Mouse (Mus musculus) myocyte (in vitro differentiated cells): ENCODE data around the gene Gatad2a. TPM values are rescaled to one million over a fixed set of nuclear protein-coding genes. Genes with fewer than 3 reads are reported as not detected.
A peak's percentile ranks its signal among the peaks of the same experiment; 100 is the strongest.
"Not testable (repeated sequence)": the region's sequence is repeated elsewhere in the genome, so short reads cannot be mapped to it uniquely, and the experiment has no call there.

Experiments
- H3K27me3 ChIP-seq: one replicate; pipeline ENCODE4 v1.6.1; 2011; ENCODE audit not compliant: control insufficient read depth, insufficient read depth, insufficient read length
- H3K36me3 ChIP-seq: one replicate; pipeline ENCODE4 v1.6.1; 2011; ENCODE audit not compliant: control insufficient read depth, insufficient read depth
- H3K4me2 ChIP-seq: one replicate; pipeline ENCODE4 v1.6.1; 2011; ENCODE audit warnings: low read depth, control low read depth
- H3K4me3 ChIP-seq: one replicate; pipeline ENCODE4 v1.5.1; 2011; ENCODE audit warnings: mild to moderate bottlenecking, control low read depth, moderate library complexity
- H3K79me2 ChIP-seq: one replicate; pipeline ENCODE4 v1.6.1; 2011; ENCODE audit not compliant: control insufficient read depth, insufficient read depth
- H3ac ChIP-seq: one replicate; pipeline ENCODE4 v1.6.1; 2011; ENCODE audit not compliant: control insufficient read depth, insufficient read length
- CEBPB ChIP-seq: IDR thresholded peaks from 2 replicates; pipeline ENCODE4 v1.6.1; 2011; ENCODE audit warnings: mild to moderate bottlenecking, moderate library complexity; ENCODE audit not compliant: poor library complexity, insufficient read depth, severe bottlenecking
- E2F4 ChIP-seq: IDR thresholded peaks from one replicate; pipeline ENCODE4 v1.6.1; 2011; ENCODE audit warnings: mild to moderate bottlenecking, control low read depth, moderate library complexity; ENCODE audit not compliant: insufficient read depth
- MAX ChIP-seq: IDR thresholded peaks from one replicate; pipeline ENCODE4 v1.6.1; 2011; ENCODE audit warnings: low read depth, mild to moderate bottlenecking, control low read depth
- MYOD1 ChIP-seq, 3 experiments: IDR thresholded peaks; one replicate each; pipeline ENCODE4 v1.6.1; 2011; ENCODE audit warnings: control low read depth in 2 of 3, low read depth in 2 of 3, mild to moderate bottlenecking in 2 of 3, moderate library complexity in 1 of 3; ENCODE audit not compliant: insufficient read length in 2 of 3, control insufficient read depth in 1 of 3
- MYOG ChIP-seq, 3 experiments: IDR thresholded peaks; one replicate each; pipeline ENCODE4 v1.6.1; 2011; ENCODE audit warnings: control low read depth in 2 of 3, low read depth in 2 of 3, mild to moderate bottlenecking in 2 of 3; ENCODE audit not compliant: insufficient read length in 2 of 3, control insufficient read depth in 1 of 3, insufficient read depth in 1 of 3
- POLR2A ChIP-seq: IDR thresholded peaks from one replicate; pipeline ENCODE4 v1.6.1; 2011; ENCODE audit warnings: low read depth, mild to moderate bottlenecking, control low read depth, moderate library complexity; ENCODE audit not compliant: insufficient read length
- POLR2AphosphoS2 ChIP-seq: IDR thresholded peaks from one replicate; pipeline ENCODE4 v1.6.1; 2011; ENCODE audit warnings: low read depth, control low read depth; ENCODE audit not compliant: insufficient read length
- REST ChIP-seq: IDR thresholded peaks from one replicate; pipeline ENCODE4 v1.6.1; 2011; ENCODE audit warnings: mild to moderate bottlenecking, control low read depth, moderate library complexity; ENCODE audit not compliant: insufficient read depth, insufficient read length
- SRF ChIP-seq: IDR thresholded peaks from one replicate; pipeline ENCODE4 v1.6.1; 2011; ENCODE audit warnings: low read depth; ENCODE audit not compliant: control insufficient read depth, insufficient read length
- TCF12 ChIP-seq: IDR thresholded peaks from one replicate; pipeline ENCODE4 v1.6.1; 2011; ENCODE audit warnings: mild to moderate bottlenecking, control low read depth; ENCODE audit not compliant: poor library complexity, insufficient read depth, severe bottlenecking
- TCF3 ChIP-seq: IDR thresholded peaks from one replicate; pipeline ENCODE4 v1.6.1; 2011; ENCODE audit warnings: low read depth, control low read depth; ENCODE audit not compliant: insufficient read length
- USF1 ChIP-seq: IDR thresholded peaks from one replicate; pipeline ENCODE4 v1.6.1; 2011; ENCODE audit warnings: low read depth, mild to moderate bottlenecking, control low read depth, moderate library complexity
- polyA plus RNA-seq: library from polyadenylated mRNA; unstranded; fragments of >200 nt; fragmentation: generic; extraction: Trizol; gene quantifications from one replicate; pipeline ENCODE4 v1.2.1, GENCODE M21; 2012; ENCODE audit warnings: missing spikeins

Gene Gatad2a
- polyA plus RNA-seq, 1 experiment: 46.7 TPM

- Histone ChIP-seq H3K27me3 (no peaks in the 10 kb centered on the region), H3ac (no peak overlapping the region), H3K36me3 (no peaks in the 10 kb centered on the region), H3K79me2 (no peaks in the 10 kb centered on the region), H3K4me2 (no peak overlapping the region), H3K4me3 (no peak overlapping the region)
- TF ChIP-seq MYOD1 (IDR thresholded peaks at IDR 0.05; ENCODE audit: control insufficient read depth in 1 of 3, insufficient read length in 2 of 3, low read depth in 2 of 3) (no peak), POLR2AphosphoS2 (no peak), USF1 (no peak), TCF12 (no peak), E2F4 (no peak), SRF (no peak), MYOG (IDR thresholded peaks at IDR 0.05; ENCODE audit: control insufficient read depth in 1 of 3, insufficient read depth in 1 of 3, insufficient read length in 2 of 3, low read depth in 2 of 3) (no peak), MAX (no peak), POLR2A (no peak), CEBPB (no peak), REST (no peak), TCF3 (no peak)
Observed at GRCm38 (mm10) chr8:70012763-70013162, 16.6 kb upstream of the Gatad2a start.

GRCm38 (mm10) chr8:70012350-70012749, 16.2 kb upstream of the Gatad2a start:
- no peak overlapping the region for H3K4me3 ChIP-seq
- no peaks in the 10 kb centered on the region for H3K27me3 ChIP-seq
- H3K79me2 ChIP-seq: no peaks in the 10 kb centered on the region
- H3K4me2 ChIP-seq: no peak overlapping the region
- no peak overlapping the region for H3ac ChIP-seq
- no peak for TF ChIP-seq USF1
- no peak for TF ChIP-seq CEBPB
- peak; percentile 55 for TF ChIP-seq POLR2AphosphoS2
- no peaks in the 10 kb centered on the region for H3K36me3 ChIP-seq

- H3K4me2 ChIP-seq, H3K36me3 ChIP-seq, H3ac ChIP-seq, H3K79me2 ChIP-seq, H3K4me3 ChIP-seq, H3K27me3 ChIP-seq: not testable (repeated sequence)
Observed at GRCm38 (mm10) chr8:70010796-70011195, 14.6 kb upstream of the Gatad2a start.

GRCm38 (mm10) chr8:70005178-70005577, 9.0 kb upstream of the Gatad2a start:
- TF ChIP-seq CEBPB: no peak
- H3K27me3 ChIP-seq: no peaks in the 10 kb centered on the region

DNA sequence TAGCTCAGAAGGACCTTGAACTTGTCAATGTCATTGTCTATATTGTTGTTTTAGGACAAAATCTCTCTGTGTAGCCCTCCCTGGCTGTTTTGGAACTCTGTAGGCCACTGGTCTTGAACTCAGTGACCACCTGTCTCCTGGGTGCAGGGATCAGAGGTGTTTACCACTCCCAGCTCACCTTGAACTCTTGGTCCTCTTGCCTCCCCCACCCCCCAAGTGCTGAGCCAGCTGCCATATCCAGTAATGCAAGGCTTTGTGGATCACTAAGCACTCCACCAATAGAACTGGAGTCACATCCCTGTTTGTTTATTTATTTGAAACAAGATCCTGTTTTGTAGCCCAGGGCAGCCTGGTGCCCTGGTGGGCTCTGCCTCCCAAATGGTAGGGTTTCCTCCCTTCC, 8.2 kb upstream of the Gatad2a start:
- no peak overlapping the region for H3ac ChIP-seq
- H3K79me2 ChIP-seq: no peaks in the 10 kb centered on the region
- no peaks in the 10 kb centered on the region for H3K27me3 ChIP-seq
- TF ChIP-seq TCF12 (no peak), REST (no peak)
- H3K4me3 ChIP-seq: no peak overlapping the region
- H3K36me3 ChIP-seq: no peaks in the 10 kb centered on the region
- H3K4me2 ChIP-seq: no peak overlapping the region

More at GRCm38 (mm10) chr8:70005178-70005577, 9.0 kb upstream of the Gatad2a start:
- Histone ChIP-seq H3K36me3 (no peaks in the 10 kb centered on the region), H3K79me2 (no peaks in the 10 kb centered on the region), H3ac (no peak overlapping the region), H3K4me3 (no peak overlapping the region), H3K4me2 (no peak overlapping the region)

DNA sequence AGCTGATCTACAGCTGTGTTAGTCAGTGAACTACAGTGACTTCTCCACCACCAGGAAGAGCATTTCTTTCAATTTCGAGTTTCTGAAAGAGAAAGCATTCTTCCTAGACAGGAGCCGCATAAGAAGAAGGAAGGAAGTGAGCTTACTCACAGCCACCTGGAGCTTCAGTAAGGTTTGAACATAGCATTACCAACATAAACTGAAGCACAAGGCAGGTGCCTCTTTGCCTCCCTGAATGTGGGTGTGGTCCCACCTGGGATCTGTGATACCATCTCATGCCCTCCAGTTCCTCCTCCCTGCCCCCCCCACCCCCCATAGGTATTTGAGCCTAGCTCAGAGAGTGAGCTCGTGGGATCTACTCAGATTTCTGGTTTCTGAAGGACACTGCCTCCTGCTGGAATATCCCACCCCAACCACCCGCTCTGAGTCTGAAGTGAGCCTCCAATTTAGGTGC, 7.0 kb upstream of the Gatad2a start:
- TF ChIP-seq E2F4 (no peak), TCF12 (no peak), REST (no peak), POLR2AphosphoS2 (no peak), CEBPB (no peak), POLR2A (no peak), USF1 (no peak), MYOD1 (IDR thresholded peaks at IDR 0.05; ENCODE audit: control insufficient read depth in 1 of 3, insufficient read length in 2 of 3, low read depth in 2 of 3) (no peak), MYOG (IDR thresholded peaks at IDR 0.05; ENCODE audit: control insufficient read depth in 1 of 3, insufficient read depth in 1 of 3, insufficient read length in 2 of 3, low read depth in 2 of 3) (no peak), SRF (no peak), TCF3 (no peak), MAX (no peak)
- Histone ChIP-seq H3ac (no peak overlapping the region), H3K79me2 (no peaks in the 10 kb centered on the region), H3K27me3 (no peaks in the 10 kb centered on the region), H3K4me3 (no peak overlapping the region), H3K4me2 (no peak overlapping the region), H3K36me3 (no peaks in the 10 kb centered on the region)

GRCm38 (mm10) chr8:70001892-70002191, 5.7 kb upstream of the Gatad2a start:
- not testable (repeated sequence) for H3K79me2 ChIP-seq, H3ac ChIP-seq, H3K27me3 ChIP-seq, H3K36me3 ChIP-seq
- Histone ChIP-seq H3K4me2 (peak overlapping the region; percentile 100), H3K4me3 (peak overlapping the region; percentile 10)
